Mouse (Mus musculus): ENCODE results near the gene Jazf1. TPM values are rescaled to one million over a fixed set of nuclear protein-coding genes. Genes with fewer than 3 reads are reported as not detected.

Jazf1 gene
- total and polyA plus RNA-seq, 2 experiments from 2014 or later = 35.2 to 56.1 TPM

GRCm38 (mm10) chr6:52967557-52968270 is 100.7 kb downstream of the Jazf1 start:
- Histone ChIP-seq H3K9me3 (ENCODE audit: low read length) (no peaks in the 10 kb centered on the region), H3K4me2 (ENCODE audit: low read depth, low read length) (no peak overlapping the region), H3K27ac (no peak overlapping the region), H3K27me3 (ENCODE audit: insufficient read depth, low read length) (no peaks in the 10 kb centered on the region), H3K36me3 (ENCODE audit: insufficient read depth, low read length) (no peaks in the 10 kb centered on the region), H3K9ac (replicated peaks; ENCODE audit: low read length) (no peak overlapping the region), H3K4me1 (ENCODE audit: insufficient read depth, low read length) (0 out of 2 replicates have a peak, but pooled peaks cover 11% of the 10 kb centered on the region), H3K4me3 (ENCODE audit: low read length) (no peak overlapping the region)
- no peak for ATAC-seq
- 72% methylated on average over 10 of the region's 10 CpGs for WGBS
- DNase-seq (ENCODE audit: low spot score) = no peak
- TF ChIP-seq CTCF (IDR thresholded peaks at IDR 0.05; ENCODE audit: low read depth) = no peak

- no peak overlapping the region for H3K27ac ChIP-seq
- H3K4me3 ChIP-seq (ENCODE audit: low read length) = no peak overlapping the region
- no peaks in the 10 kb centered on the region for H3K36me3 ChIP-seq (ENCODE audit: insufficient read depth, low read length)
- TF ChIP-seq CTCF (IDR thresholded peaks at IDR 0.05; ENCODE audit: low read depth) = no peak
- 66% methylated on average over 4 of the region's 4 CpGs for WGBS
- ATAC-seq = no peak
- no peak overlapping the region for H3K4me2 ChIP-seq (ENCODE audit: low read depth, low read length)
- no peak for DNase-seq (ENCODE audit: low spot score)
- no peaks in the 10 kb centered on the region for H3K9me3 ChIP-seq (ENCODE audit: low read length)
- no peak overlapping the region for H3K9ac ChIP-seq (replicated peaks; ENCODE audit: low read length)
- H3K4me1 ChIP-seq (ENCODE audit: insufficient read depth, low read length) = peaks cover 16% of the 10 kb centered on the region; the same call in 1 of the 2 replicates
- no peaks in the 10 kb centered on the region for H3K27me3 ChIP-seq (ENCODE audit: insufficient read depth, low read length)
Observed at GRCm38 (mm10) chr6:52966001-52966400, 102.4 kb downstream of the Jazf1 start.

- H3K27me3 ChIP-seq (ENCODE audit: insufficient read depth, low read length) = no peaks in the 10 kb centered on the region
- peaks cover 16% of the 10 kb centered on the region; the same call in 1 of the 2 replicates for H3K4me1 ChIP-seq (ENCODE audit: insufficient read depth, low read length)
- H3K36me3 ChIP-seq (ENCODE audit: insufficient read depth, low read length) = no peaks in the 10 kb centered on the region
- TF ChIP-seq CTCF (IDR thresholded peaks at IDR 0.05; ENCODE audit: low read depth) = no peak
- no peak overlapping the region for H3K27ac ChIP-seq
- no peak overlapping the region for H3K4me3 ChIP-seq (ENCODE audit: low read length)
- no peak overlapping the region for H3K9ac ChIP-seq (replicated peaks; ENCODE audit: low read length)
- no peaks in the 10 kb centered on the region for H3K9me3 ChIP-seq (ENCODE audit: low read length)
- WGBS = 64% methylated on average over 7 of the region's 7 CpGs
- ATAC-seq = no peak
- no peak for DNase-seq (ENCODE audit: low spot score)
- H3K4me2 ChIP-seq (ENCODE audit: low read depth, low read length) = no peak overlapping the region
Observed at GRCm38 (mm10) chr6:52965340-52965739, 103.1 kb downstream of the Jazf1 start.

GRCm38 (mm10) chr6:52963840-52964690 is 104.4 kb downstream of the Jazf1 start:
- Histone ChIP-seq H3K9ac (replicated peaks; ENCODE audit: low read length) (no peak overlapping the region), H3K27ac (no peak overlapping the region), H3K9me3 (ENCODE audit: low read length) (no peaks in the 10 kb centered on the region), H3K27me3 (ENCODE audit: insufficient read depth, low read length) (no peaks in the 10 kb centered on the region), H3K36me3 (ENCODE audit: insufficient read depth, low read length) (no peaks in the 10 kb centered on the region), H3K4me1 (ENCODE audit: insufficient read depth, low read length) (peaks cover 16% of the 10 kb centered on the region; the same call in 1 of the 2 replicates), H3K4me3 (ENCODE audit: low read length) (no peak overlapping the region), H3K4me2 (ENCODE audit: low read depth, low read length) (no peak overlapping the region)
- DNase-seq (ENCODE audit: low spot score) (peak; percentile 79), ATAC-seq (no peak)
- WGBS = 48% methylated on average over 13 of the region's 13 CpGs
- no peak for TF ChIP-seq CTCF (IDR thresholded peaks at IDR 0.05; ENCODE audit: low read depth)

GRCm38 (mm10) chr6:52963430-52963732 is 105.0 kb downstream of the Jazf1 start:
- no peak overlapping the region for H3K4me3 ChIP-seq (ENCODE audit: low read length)
- no peaks in the 10 kb centered on the region for H3K36me3 ChIP-seq (ENCODE audit: insufficient read depth, low read length)
- DNase-seq (ENCODE audit: low spot score) (no peak), ATAC-seq (no peak)
- H3K4me1 ChIP-seq (ENCODE audit: insufficient read depth, low read length) = peaks cover 16% of the 10 kb centered on the region; the same call in 1 of the 2 replicates
- 45% methylated on average over 6 of the region's 6 CpGs for WGBS
- no peak for TF ChIP-seq CTCF (IDR thresholded peaks at IDR 0.05; ENCODE audit: low read depth)
- H3K27ac ChIP-seq = no peak overlapping the region
- no peak overlapping the region for H3K9ac ChIP-seq (replicated peaks; ENCODE audit: low read length)
- no peaks in the 10 kb centered on the region for H3K27me3 ChIP-seq (ENCODE audit: insufficient read depth, low read length)
- H3K4me2 ChIP-seq (ENCODE audit: low read depth, low read length) = no peak overlapping the region
- H3K9me3 ChIP-seq (ENCODE audit: low read length) = no peaks in the 10 kb centered on the region

- WGBS = 79% methylated on average over 4 of the region's 4 CpGs
- H3K36me3 ChIP-seq (ENCODE audit: insufficient read depth, low read length) = no peaks in the 10 kb centered on the region
- ATAC-seq = no peak
- H3K27me3 ChIP-seq (ENCODE audit: insufficient read depth, low read length) = no peaks in the 10 kb centered on the region
- no peak overlapping the region for H3K9ac ChIP-seq (replicated peaks; ENCODE audit: low read length)
- no peak overlapping the region for H3K4me3 ChIP-seq (ENCODE audit: low read length)
- no peak overlapping the region for H3K27ac ChIP-seq
- no peak for DNase-seq (ENCODE audit: low spot score)
- H3K4me1 ChIP-seq (ENCODE audit: insufficient read depth, low read length) = peaks cover 16% of the 10 kb centered on the region; the same call in 1 of the 2 replicates
- no peak for TF ChIP-seq CTCF (IDR thresholded peaks at IDR 0.05; ENCODE audit: low read depth)
- no peak overlapping the region for H3K4me2 ChIP-seq (ENCODE audit: low read depth, low read length)
- no peaks in the 10 kb centered on the region for H3K9me3 ChIP-seq (ENCODE audit: low read length)
Observed at GRCm38 (mm10) chr6:52962600-52963429, 105.6 kb downstream of the Jazf1 start.
